In the genomic region with DNA sequence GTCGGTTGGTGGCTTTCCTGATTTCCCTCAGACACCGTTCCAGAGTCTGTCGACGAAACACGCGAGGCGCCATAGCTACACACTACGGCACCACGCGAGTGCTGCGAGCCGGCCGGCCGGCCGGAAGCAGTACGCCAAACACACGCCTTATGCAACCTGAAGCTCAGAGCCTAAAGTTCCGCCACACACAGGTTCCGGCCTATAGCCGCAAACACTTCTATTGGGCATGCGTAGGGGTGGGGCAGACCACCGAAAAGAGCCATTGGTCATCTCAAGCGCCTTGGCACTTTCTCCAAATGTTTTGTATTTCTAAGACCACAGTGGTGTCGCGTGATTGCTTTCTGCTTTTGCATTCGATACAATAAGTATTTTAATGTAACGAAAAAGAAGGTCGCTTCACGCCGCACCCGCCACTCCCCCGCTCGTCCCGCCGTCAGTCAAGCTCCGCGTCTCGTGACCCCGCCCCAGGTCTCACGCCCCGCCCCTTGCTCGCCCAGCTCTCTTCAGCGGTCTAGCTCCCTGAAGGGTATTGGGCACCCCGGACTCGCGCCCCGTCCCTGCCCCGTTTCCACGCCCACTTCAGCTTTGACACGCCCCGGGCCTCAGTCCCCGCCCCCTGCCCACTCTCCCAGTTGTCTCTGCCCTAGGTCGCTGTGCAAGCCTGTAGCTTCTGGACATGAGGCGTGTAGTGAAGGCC, we compare ENCODE assay signal across 8 mouse cellular contexts. TPM values are rescaled to one million over a fixed set of nuclear protein-coding genes. Genes with fewer than 3 reads are reported as not detected.
DNase-seq lines count a peak whose midpoint lies in the region; ATAC-seq and TF ChIP-seq lines count a peak whose summit lies in the region.

TSS of gene Mphosph10 (minus strand) at position 147 of the 697 bp plus-strand sequence.
TSS of gene Mcee (plus strand) at position 486 of the 697 bp plus-strand sequence.

- ATAC-seq in kidney, embryonic 14.5 days (ENCODE audit: low FRiP score, low TSS enrichment): peak; percentile 99
- ATAC-seq in limb, embryonic 15.5 days (ENCODE audit: insufficient number of reproducible peaks, low FRiP score, low TSS enrichment, low read depth): peak; percentile 99

- under 1% methylated on average over 52 of the region's 54 CpGs for WGBS in kidney, embryonic 14.5 days
- 1% methylated on average over 54 of the region's 54 CpGs for WGBS in limb, embryonic 15.5 days

- no peaks in the 10 kb centered on the region for H3K27me3 ChIP-seq in kidney, embryonic 14.5 days (ENCODE audit: control insufficient read depth, insufficient read depth, low read length)
- no peaks in the 10 kb centered on the region for H3K27me3 ChIP-seq in limb, embryonic 15.5 days

- H3K9me3 ChIP-seq in kidney, embryonic 14.5 days (ENCODE audit: control insufficient read depth, low read length): no peaks in the 10 kb centered on the region
- no peaks in the 10 kb centered on the region for H3K9me3 ChIP-seq in limb, embryonic 15.5 days

- peak within 1 kb of the TSS; percentile 81 for H3K9ac ChIP-seq in kidney, embryonic 14.5 days (ENCODE audit: low read depth, low read length)
- H3K9ac ChIP-seq in limb, embryonic 15.5 days: peak within 1 kb of the TSS; percentile 72

- peaks cover 23% of the 10 kb centered on the region for H3K4me1 ChIP-seq in bone marrow macrophage, adult 2 months (ENCODE audit: control insufficient read depth, insufficient read depth, low read length)
- H3K4me1 ChIP-seq in embryonic fibroblast, embryonic 13.5 days (ENCODE audit: control insufficient read depth, insufficient read depth, low read length): no peaks in the 10 kb centered on the region; the same call in 1 of the 2 replicates
- H3K4me1 ChIP-seq in kidney, embryonic 14.5 days (ENCODE audit: control insufficient read depth, insufficient read depth, low read length): no peaks in the 10 kb centered on the region
- H3K4me1 ChIP-seq in limb, embryonic 15.5 days: peaks cover 12% of the 10 kb centered on the region

- peaks cover 24% of the 10 kb centered on the region for H3K36me3 ChIP-seq in kidney, embryonic 14.5 days (ENCODE audit: control insufficient read depth, insufficient read depth, low read length)
- peaks cover 16% of the 10 kb centered on the region for H3K36me3 ChIP-seq in limb, embryonic 15.5 days

- no peak for TF ChIP-seq CTCF in bone marrow macrophage, adult 2 months (IDR thresholded peaks at IDR 0.05; ENCODE audit: low read depth, low read length)
- no peak for TF ChIP-seq CTCF in embryonic fibroblast, embryonic 13.5 days (IDR thresholded peaks at IDR 0.05; ENCODE audit: borderline replicate concordance, insufficient read depth, low read length)

- H3K27ac ChIP-seq in bone marrow macrophage, adult 2 months (ENCODE audit: insufficient read depth, low read depth, low read length): peak within 1 kb of the TSS; percentile 72
- H3K27ac ChIP-seq in embryonic fibroblast, embryonic 13.5 days (ENCODE audit: insufficient read depth, low read length): peak within 1 kb of the TSS; percentile 11; the same call in 1 of the 2 replicates
- peak within 1 kb of the TSS; percentile 71; the same call in 1 of the 2 replicates for H3K27ac ChIP-seq in kidney, embryonic 14.5 days (ENCODE audit: low read depth, low read length)
- peak within 1 kb of the TSS; percentile 90 for H3K27ac ChIP-seq in limb, embryonic 15.5 days

- no peak; the same call in 1 of the 2 replicates for TF ChIP-seq POLR2A in bone marrow macrophage, adult 2 months (IDR thresholded peaks at IDR 0.05; ENCODE audit: borderline replicate concordance, low read depth, low read length)
- peak; percentile 97 for TF ChIP-seq POLR2A in embryonic fibroblast, embryonic 13.5 days (IDR thresholded peaks at IDR 0.05; ENCODE audit: low read depth, low read length)

- peak within 1 kb of the TSS; percentile 77 for H3K4me2 ChIP-seq in kidney, embryonic 14.5 days (replicated peaks; ENCODE audit: low read depth, low read length)
- H3K4me2 ChIP-seq in limb, embryonic 15.5 days: peak within 1 kb of the TSS; percentile 89

- peak; percentile 98 for DNase-seq in A20 (ENCODE audit: low read depth, low spot score)
- DNase-seq in heart, adult 9 months (ENCODE audit: low spot score in 2 of 2): peak; percentile 95 to 98
- peak; percentile 94 to 99 for DNase-seq in monocyte, adult 2 months (ENCODE audit: low read depth in 1 of 2, low spot score in 2 of 2)
- DNase-seq in spleen, postnatal 36 days (ENCODE audit: low spot score in 2 of 2): peak; percentile 98

- H3K4me3 ChIP-seq in bone marrow macrophage, adult 2 months (ENCODE audit: insufficient read depth, low read length): peak within 1 kb of the TSS; percentile 94
- H3K4me3 ChIP-seq in embryonic fibroblast, embryonic 13.5 days (ENCODE audit: insufficient read depth, low read length): peak within 1 kb of the TSS; percentile 82
- peak within 1 kb of the TSS; percentile 59 for H3K4me3 ChIP-seq in kidney, embryonic 14.5 days (ENCODE audit: low read length)
- peak within 1 kb of the TSS; percentile 67 for H3K4me3 ChIP-seq in limb, embryonic 15.5 days

RNA-seq across cellular contexts. Expression of gene Mphosph10, which starts in this region (rescaled TPM):
- polyA plus RNA-seq in bone marrow macrophage, adult 2 months (2012; ENCODE audit: insufficient read depth, insufficient read length, missing spikeins): 20.0 and 21.4 TPM in 2 replicates
- 32.7 and 34.9 TPM in 2 replicates for polyA plus RNA-seq in embryonic fibroblast, embryonic 13.5 days (2011; ENCODE audit: insufficient read length, low read depth, missing spikeins)
- polyA plus RNA-seq in kidney, embryonic 14.5 days (2014; fragmentation: Nextera tagmentation; extraction: Ambion mirVana): 48.8 and 52.1 TPM in 2 replicates
- 40.6 and 43.2 TPM in 2 replicates for polyA plus RNA-seq in limb, embryonic 15.5 days (2015; fragmentation: Nextera tagmentation; extraction: Ambion mirVana)

RNA-seq across cellular contexts. Expression of gene Mcee, which starts in this region (rescaled TPM):
- polyA plus RNA-seq in bone marrow macrophage, adult 2 months (2012; ENCODE audit: insufficient read depth, insufficient read length, missing spikeins): 69.6 and 95.3 TPM in 2 replicates
- polyA plus RNA-seq in embryonic fibroblast, embryonic 13.5 days (2011; ENCODE audit: insufficient read length, low read depth, missing spikeins): 15.9 and 20.0 TPM in 2 replicates
- 74.4 and 88.9 TPM in 2 replicates for polyA plus RNA-seq in kidney, embryonic 14.5 days (2014; fragmentation: Nextera tagmentation; extraction: Ambion mirVana)
- polyA plus RNA-seq in limb, embryonic 15.5 days (2015; fragmentation: Nextera tagmentation; extraction: Ambion mirVana): 64.9 and 65.5 TPM in 2 replicates

Comparison
In these comparisons a context has a peak if more than half of its experiments do, and no peak if none do; other contexts are left out.
1. Peak in every context shown above with its lines: DNase-seq, ATAC-seq, H3K4me3 ChIP-seq and H3K27ac ChIP-seq.
2. H3K27ac ChIP-seq: peak in every context shown above with its lines; median percentile 90 in limb, embryonic 15.5 days; 72 in bone marrow macrophage, adult 2 months; 71 in kidney, embryonic 14.5 days; 11 in embryonic fibroblast, embryonic 13.5 days.